Comparison of ENCODE assay signal across 7 mouse cellular contexts in the genomic region with DNA sequence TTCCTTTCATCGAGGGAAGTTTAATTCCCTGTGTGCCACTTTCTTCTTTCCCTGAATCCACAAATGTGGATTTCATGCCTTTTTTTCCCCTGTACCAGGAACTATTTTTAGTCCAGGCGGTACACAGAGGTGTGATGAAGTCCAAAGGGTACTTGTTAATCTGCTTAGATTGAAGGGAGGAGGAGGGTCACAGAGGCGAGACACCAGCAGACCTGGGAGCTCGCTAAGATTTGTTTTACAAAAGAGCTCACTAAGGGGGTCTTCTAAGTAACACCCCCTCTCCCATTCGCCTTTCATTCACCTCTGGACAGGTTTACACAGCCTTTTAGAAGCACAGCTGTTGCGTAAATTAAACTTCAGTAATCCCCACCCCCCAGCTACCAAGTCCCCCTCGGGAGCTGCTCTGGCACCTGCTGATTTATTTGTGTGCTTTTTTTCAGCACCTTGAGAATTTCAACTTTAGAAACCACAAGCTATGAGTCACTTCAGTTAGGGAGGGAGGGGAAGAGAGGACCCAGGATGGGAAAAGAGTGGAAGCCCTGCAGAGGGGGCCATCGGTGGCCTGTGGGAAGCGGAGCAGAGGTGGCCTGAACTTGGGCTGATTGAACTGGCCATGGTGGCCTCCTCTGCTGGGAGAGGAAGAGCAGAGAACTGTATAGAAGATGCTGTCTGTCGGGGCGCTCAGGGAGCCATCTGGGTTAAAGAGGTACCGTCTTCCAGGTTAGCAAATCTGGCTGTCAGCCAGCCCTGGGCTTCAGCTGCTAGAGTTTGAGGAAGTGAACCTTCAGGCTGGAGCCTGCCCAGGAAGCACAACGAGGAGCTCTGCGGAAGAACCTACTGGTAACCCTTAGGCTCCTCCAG.
DNase-seq lines count a peak whose midpoint lies in the region; ATAC-seq lines count a peak whose summit lies in the region.

No protein-coding gene starts in this region.

- H3K9me3 ChIP-seq in limb, embryonic 12.5 days: peaks cover 13% of the 10 kb centered on the region; the same call in 1 of the 2 replicates
- H3K9me3 ChIP-seq in forebrain, embryonic 14.5 days (replicated peaks; ENCODE audit: control insufficient read depth, low read length): 0 out of 2 replicates have a peak, but pooled peaks cover 8% of the 10 kb centered on the region

- no peak overlapping the region for H3K9ac ChIP-seq in limb, embryonic 12.5 days (replicated peaks)
- no peak overlapping the region for H3K9ac ChIP-seq in forebrain, embryonic 14.5 days (ENCODE audit: low read length)

- H3K4me1 ChIP-seq in limb, embryonic 12.5 days (replicated peaks): peaks cover 52% of the 10 kb centered on the region
- peaks cover 21% of the 10 kb centered on the region for H3K4me1 ChIP-seq in forebrain, embryonic 14.5 days (ENCODE audit: control insufficient read depth, insufficient read depth, low read length)

- no peak overlapping the region for H3K4me3 ChIP-seq in limb, embryonic 12.5 days (replicated peaks)
- no peak overlapping the region for H3K4me3 ChIP-seq in forebrain, embryonic 14.5 days (ENCODE audit: low read depth, low read length)

- DNase-seq in urinary bladder, adult 2 months (ENCODE audit: low spot score): peak; percentile 34
- no peak for DNase-seq in urinary bladder, postnatal 4 days (ENCODE audit: low spot score in 2 of 2)
- peak; percentile 50 to 67 for DNase-seq in cerebellum, postnatal 36 days
- DNase-seq in retina, postnatal 1 day: no peak
- DNase-seq in forebrain, embryonic 14.5 days (ENCODE audit: low spot score): no peak

- no peaks in the 10 kb centered on the region for H3K27me3 ChIP-seq in limb, embryonic 12.5 days
- no peaks in the 10 kb centered on the region for H3K27me3 ChIP-seq in forebrain, embryonic 14.5 days (replicated peaks; ENCODE audit: control insufficient read depth, insufficient read depth, low read length)

- peak overlapping the region; percentile 45 for H3K27ac ChIP-seq in limb, embryonic 12.5 days
- no peak overlapping the region for H3K27ac ChIP-seq in forebrain, embryonic 14.5 days (ENCODE audit: low read depth, low read length)

- 14% methylated on average over 14 of the region's 14 CpGs for WGBS in limb, embryonic 12.5 days
- WGBS in forebrain, embryonic 14.5 days: 15% methylated on average over 14 of the region's 14 CpGs

- H3K4me2 ChIP-seq in limb, embryonic 12.5 days: peak overlapping the region; percentile 26; the same call in 1 of the 2 replicates
- no peak overlapping the region for H3K4me2 ChIP-seq in forebrain, embryonic 14.5 days (ENCODE audit: low read length)

- no peak; the same call in 1 of the 2 replicates for ATAC-seq in limb, embryonic 12.5 days (ENCODE audit: insufficient number of reproducible peaks, insufficient read depth, low FRiP score, low TSS enrichment, low read depth)
- peak; percentile 70 for ATAC-seq in neutrophil, adult 5-6 weeks (ENCODE audit: extremely low read depth, insufficient number of reproducible peaks, low FRiP score, poor library complexity, severe bottlenecking)
- ATAC-seq in forebrain, embryonic 14.5 days: no peak

- H3K36me3 ChIP-seq in limb, embryonic 12.5 days: no peaks in the 10 kb centered on the region
- no peaks in the 10 kb centered on the region for H3K36me3 ChIP-seq in forebrain, embryonic 14.5 days (ENCODE audit: control insufficient read depth, insufficient read depth, low read length)

Comparison
In these comparisons a context has a peak if more than half of its experiments do, and no peak if none do; other contexts are left out.
1. DNase-seq: peak in urinary bladder, adult 2 months (single experiment) and cerebellum, postnatal 36 days (2 of 2); none in urinary bladder, postnatal 4 days (0 of 2), retina, postnatal 1 day (single experiment) and forebrain, embryonic 14.5 days (single experiment).